Mouse (Mus musculus) adrenal gland, postnatal 25 days (tissue): ENCODE measurements around the gene Pcdh19. TPM values are rescaled to one million over a fixed set of nuclear protein-coding genes. Genes with fewer than 3 reads are reported as not detected.

Source experiments
- DNase-seq: peaks from one replicate; pipeline ENCODE4 v3.0.0; 2021; ENCODE audit warnings: mixed read lengths
- total RNA-seq: library from RNA; stranded (reverse); gene quantifications from 2 replicates; pipeline ENCODE4 v1.2.3, GENCODE M21; 2021

The Pcdh19 gene
- total RNA-seq, 1 experiment from 2014 or later: 6.2 TPM

GRCm38 (mm10) chrX:133657308-133658302, 31.2 kb downstream of the Pcdh19 start:
- no peak for DNase-seq

GRCm38 (mm10) chrX:133655876-133656538, 32.8 kb downstream of the Pcdh19 start:
- DNase-seq: no peak

- DNase-seq: no peak
Measured at GRCm38 (mm10) chrX:133655196-133655595, 33.6 kb downstream of the Pcdh19 start.

GRCm38 (mm10) chrX:133653071-133653470, 35.7 kb downstream of the Pcdh19 start:
- DNase-seq: no peak

GRCm38 (mm10) chrX:133650379-133650778, 38.4 kb downstream of the Pcdh19 start:
- DNase-seq: no peak

GRCm38 (mm10) chrX:133647809-133648208, 41.0 kb downstream of the Pcdh19 start:
- no peak for DNase-seq

GRCm38 (mm10) chrX:133639445-133639844, 49.3 kb downstream of the Pcdh19 start:
- DNase-seq: no peak

GRCm38 (mm10) chrX:133629538-133629937, 59.2 kb downstream of the Pcdh19 start:
- no peak for DNase-seq

GRCm38 (mm10) chrX:133618222-133618621, 70.6 kb downstream of the Pcdh19 start:
- no peak for DNase-seq

GRCm38 (mm10) chrX:133605828-133606227, 83.0 kb downstream of the Pcdh19 start:
- DNase-seq: no peak

GRCm38 (mm10) chrX:133604272-133604671, 84.5 kb downstream of the Pcdh19 start:
- no peak for DNase-seq

- no peak for DNase-seq
Measured at GRCm38 (mm10) chrX:133602068-133602467, 86.7 kb downstream of the Pcdh19 start.

GRCm38 (mm10) chrX:133601658-133602057, 87.1 kb downstream of the Pcdh19 start:
- no peak for DNase-seq

GRCm38 (mm10) chrX:133601195-133601594, 87.6 kb downstream of the Pcdh19 start:
- DNase-seq: no peak

GRCm38 (mm10) chrX:133575601-133576382, 113.0 kb downstream of the Pcdh19 start:
- no peak for DNase-seq

GRCm38 (mm10) chrX:133565355-133565754, 123.4 kb downstream of the Pcdh19 start:
- no peak for DNase-seq

Other genes with a start within 250 kb of the Pcdh19 start
- not detected in 2 replicates for gene Tnmd, start 162.0 kb upstream of the Pcdh19 start, total RNA-seq
- 25.3 and 29.6 TPM in 2 replicates for gene Tspan6, start 209.4 kb upstream of the Pcdh19 start, total RNA-seq
- 1.7 TPM in 2 replicates for gene Srpx2, start 219.4 kb upstream of the Pcdh19 start, total RNA-seq